In genomic region chr5:103430986-103431385, GRCm38 (mm10) we compare ENCODE assay signal across 17 mouse cellular contexts. TPM values are rescaled to one million over a fixed set of nuclear protein-coding genes. Genes with fewer than 3 reads are reported as not detected.
"Had no signal": no experiment of that assay in that cellular context is flagged by ENCODE, and none has a peak within 500 bp of the region (broad histone marks: within the 10 kb centered on the region; RNA-seq: fewer than 3 reads in every experiment).

No protein-coding gene starts in this region.

- H3K9ac ChIP-seq: liver, embryonic 14.5 days; liver, postnatal 0 days; lung, embryonic 14.5 days; midbrain, embryonic 12.5 days; midbrain, embryonic 15.5 days; neural tube, embryonic 13.5 days; stomach, embryonic 15.5 days had no signal

- ATAC-seq: inflammation-experienced regulatory T-cells, adult 6 months; intestine, embryonic 16.5 days; liver, postnatal 0 days; lung, postnatal 0 days; midbrain, embryonic 15.5 days had no signal

- H3K9me3 ChIP-seq: midbrain, embryonic 12.5 days; midbrain, embryonic 15.5 days; neural tube, embryonic 13.5 days; stomach, embryonic 15.5 days had no signal

- H3K27me3 ChIP-seq: midbrain, embryonic 12.5 days; midbrain, embryonic 15.5 days; neural tube, embryonic 13.5 days; stomach, embryonic 15.5 days had no signal

- H3K4me2 ChIP-seq: liver, embryonic 11.5 days; lung, embryonic 14.5 days; midbrain, embryonic 12.5 days; midbrain, embryonic 15.5 days; neural tube, embryonic 13.5 days; stomach, embryonic 15.5 days had no signal

- H3K27ac ChIP-seq: liver, embryonic 14.5 days; macrophage; midbrain, embryonic 12.5 days; midbrain, embryonic 15.5 days; neural tube, embryonic 13.5 days; stomach, embryonic 15.5 days had no signal

- H3K4me3 ChIP-seq: midbrain, embryonic 12.5 days; midbrain, embryonic 15.5 days; myocyte; neural tube, embryonic 13.5 days; stomach, embryonic 15.5 days had no signal

- H3K36me3 ChIP-seq: midbrain, embryonic 12.5 days; midbrain, embryonic 15.5 days; neural tube, embryonic 13.5 days; stomach, embryonic 15.5 days had no signal

- DNase-seq: liver, postnatal 0 days; lung, embryonic 14.5 days; retina, postnatal 1 day; right cerebral cortex, postnatal 25 days; spleen, adult 18-20 months; thymus, postnatal 25 days had no signal

RNA-seq across cellular contexts. Expression of gene Ptpn13, which starts 6.0 kb away (rescaled TPM):
- polyA plus RNA-seq: macrophage had no signal
